Mouse (Mus musculus) kidney, adult 9 months (tissue): ENCODE results near the gene Fer1l5.

Experiments used
- DNase-seq: peaks from one replicate; pipeline ENCODE4 v3.0.0; 2022

Gene Fer1l5

GRCm38 (mm10) chr1:36433616-36434015 lies 61.5 kb downstream of the Fer1l5 start:
- peak; percentile 62 for DNase-seq

GRCm38 (mm10) chr1:36435071-36435470 lies 63.0 kb downstream of the Fer1l5 start:
- DNase-seq = no peak

GRCm38 (mm10) chr1:36436515-36436914 lies 64.4 kb downstream of the Fer1l5 start:
- no peak for DNase-seq

- DNase-seq = no peak
Observed at GRCm38 (mm10) chr1:36437223-36437622, 65.1 kb downstream of the Fer1l5 start.

GRCm38 (mm10) chr1:36441101-36441500 lies 69.0 kb downstream of the Fer1l5 start:
- DNase-seq = no peak

- peak; percentile 98 for DNase-seq
Observed at GRCm38 (mm10) chr1:36444471-36445464, 72.7 kb downstream of the Fer1l5 start, which contains the start of gene Lman2l. Lman2l (minus strand) TSS chr1:36445271.

- DNase-seq = no peak
Observed at GRCm38 (mm10) chr1:36445508-36445907, 73.4 kb downstream of the Fer1l5 start.

- DNase-seq = no peak
Observed at GRCm38 (mm10) chr1:36446106-36446824, 74.2 kb downstream of the Fer1l5 start.

- DNase-seq = no peak
Observed at GRCm38 (mm10) chr1:36446841-36447240, 74.8 kb downstream of the Fer1l5 start.

- no peak for DNase-seq
Observed at GRCm38 (mm10) chr1:36454055-36454815, 82.1 kb downstream of the Fer1l5 start.

GRCm38 (mm10) chr1:36457388-36458014 lies 85.4 kb downstream of the Fer1l5 start:
- no peak for DNase-seq

- no peak for DNase-seq
Observed at GRCm38 (mm10) chr1:36458169-36458568, 86.1 kb downstream of the Fer1l5 start.

- DNase-seq = no peak
Observed at GRCm38 (mm10) chr1:36461829-36462228, 89.7 kb downstream of the Fer1l5 start.

GRCm38 (mm10) chr1:36465641-36466160 lies 93.6 kb downstream of the Fer1l5 start:
- no peak for DNase-seq

GRCm38 (mm10) chr1:36467446-36467845 lies 95.4 kb downstream of the Fer1l5 start:
- DNase-seq = no peak

- no peak for DNase-seq
Observed at GRCm38 (mm10) chr1:36469811-36470444, 97.8 kb downstream of the Fer1l5 start.

- DNase-seq = peak; percentile 86
Observed at GRCm38 (mm10) chr1:36471181-36472105, 99.4 kb downstream of the Fer1l5 start, which contains the start of gene Cnnm4. Cnnm4 (plus strand) TSS chr1:36471620.
